Mouse (Mus musculus) midbrain, embryonic 16.5 days (tissue): Measurements from ENCODE around the gene Pde4b. TPM values are rescaled to one million over a fixed set of nuclear protein-coding genes. Genes with fewer than 3 reads are reported as not detected.

ENCODE experiments used
- ATAC-seq: fragments of 200-750 bp; cut with Nextera tagmentation; 2 replicates; pipeline ENCODE4 v1.8.0; 2017; ENCODE audit warnings: moderate TSS enrichment
- H3K27ac ChIP-seq: fragments of 300-500 bp; sonication (generic); 2 replicates; pipeline ENCODE4 v1.5.1; 2014; ENCODE audit warnings: mild to moderate bottlenecking, low read length, mixed read lengths
- H3K27me3 ChIP-seq: fragments of 300-500 bp; sonication (generic); 2 replicates; pipeline ENCODE4 v1.6.1; 2014; ENCODE audit warnings: low read depth, low read length, mixed read lengths; ENCODE audit not compliant: control insufficient read depth, insufficient read depth
- H3K36me3 ChIP-seq: fragments of 300-500 bp; sonication (generic); 2 replicates; pipeline ENCODE4 v1.6.1; 2014; ENCODE audit warnings: mild to moderate bottlenecking, low read length, moderate library complexity, mixed read lengths; ENCODE audit not compliant: control insufficient read depth, insufficient read depth
- H3K4me1 ChIP-seq: fragments of 300-500 bp; sonication (generic); 2 replicates; pipeline ENCODE4 v1.6.1; 2014; ENCODE audit warnings: mild to moderate bottlenecking, low read length, mixed read lengths; ENCODE audit not compliant: control insufficient read depth, insufficient read depth
- H3K4me2 ChIP-seq: fragments of 300-500 bp; sonication (generic); 2 replicates; pipeline ENCODE4 v1.6.1; 2014; ENCODE audit warnings: mild to moderate bottlenecking, low read length, mixed read lengths
- H3K4me3 ChIP-seq: fragments of 300-500 bp; sonication (generic); 2 replicates; pipeline ENCODE4 v1.5.1; 2014; ENCODE audit warnings: low read depth, mild to moderate bottlenecking, low read length, moderate library complexity, mixed read lengths
- H3K9ac ChIP-seq: fragments of 300-500 bp; sonication (generic); 2 replicates; pipeline ENCODE4 v1.6.1; 2014; ENCODE audit warnings: low read depth, low read length, mixed read lengths
- H3K9me3 ChIP-seq: fragments of 300-500 bp; sonication (generic); replicated peaks from 2 replicates; pipeline ENCODE4 v1.6.1; 2014; ENCODE audit warnings: mild to moderate bottlenecking, low read length, mixed read lengths; ENCODE audit not compliant: control insufficient read depth, poor library complexity, severe bottlenecking
- WGBS: fragments of 180-500 bp; shearing (Covaris S2); extraction: QIAGEN DNeasy Blood & Tissue Kit; methylation state at CpG from one replicate; pipeline ENCODE4 v1.1.7; 2014; 5-methylcytosine and 5-hydroxymethylcytosine counted together
- polyA plus RNA-seq: library from polyadenylated mRNA; unstranded; fragments of >200 nt; fragmentation: Nextera tagmentation; extraction: Ambion mirVana; gene quantifications from 2 replicates; pipeline ENCODE4 v1.2.1, GENCODE M21; 2015

Gene Pde4b
- polyA plus RNA-seq, 1 experiment from 2014 or later = 64.5 TPM

- no peak overlapping the region for H3K27ac ChIP-seq
- no peak overlapping the region for H3K4me3 ChIP-seq
- no peak overlapping the region for H3K9ac ChIP-seq
- no peaks in the 10 kb centered on the region for H3K36me3 ChIP-seq
- no peaks in the 10 kb centered on the region for H3K27me3 ChIP-seq
- H3K4me2 ChIP-seq = no peak overlapping the region
- 46% methylated on average over 7 of the region's 7 CpGs for WGBS
- H3K4me1 ChIP-seq = peaks cover 9% of the 10 kb centered on the region
- H3K9me3 ChIP-seq = no peaks in the 10 kb centered on the region
- no peak for ATAC-seq
Observed at GRCm38 (mm10) chr4:102483354-102484018, 396.1 kb downstream of the Pde4b start.

GRCm38 (mm10) chr4:102484738-102485137 lies 397.4 kb downstream of the Pde4b start:
- Histone ChIP-seq H3K4me3 (no peak overlapping the region), H3K4me2 (no peak overlapping the region), H3K36me3 (no peaks in the 10 kb centered on the region), H3K9ac (no peak overlapping the region), H3K27me3 (no peaks in the 10 kb centered on the region), H3K4me1 (peaks cover 9% of the 10 kb centered on the region), H3K9me3 (no peaks in the 10 kb centered on the region), H3K27ac (no peak overlapping the region)
- ATAC-seq = no peak
- WGBS = 77% methylated on average over 2 of the region's 2 CpGs

- peaks cover 9% of the 10 kb centered on the region for H3K4me1 ChIP-seq
- ATAC-seq = peak; percentile 58; the same call in 1 of the 2 replicates
- 34% methylated on average over 4 of the region's 4 CpGs for WGBS
Observed at GRCm38 (mm10) chr4:102486134-102486920, 399.0 kb downstream of the Pde4b start.

GRCm38 (mm10) chr4:102486921-102487240 lies 399.5 kb downstream of the Pde4b start:
- ATAC-seq = 0 out of 2 replicates have a peak, but pooled peaks have one; percentile 9
- no peak overlapping the region for H3K4me2 ChIP-seq
- no peak overlapping the region for H3K4me3 ChIP-seq
- no peaks in the 10 kb centered on the region for H3K36me3 ChIP-seq
- H3K9me3 ChIP-seq = no peaks in the 10 kb centered on the region
- 75% methylated on average over 3 of the region's 3 CpGs for WGBS
- H3K9ac ChIP-seq = no peak overlapping the region
- peaks cover 9% of the 10 kb centered on the region for H3K4me1 ChIP-seq
- no peak overlapping the region for H3K27ac ChIP-seq
- no peaks in the 10 kb centered on the region for H3K27me3 ChIP-seq

More at GRCm38 (mm10) chr4:102486134-102486920, 399.0 kb downstream of the Pde4b start:
- no peaks in the 10 kb centered on the region for H3K27me3 ChIP-seq
- H3K36me3 ChIP-seq = no peaks in the 10 kb centered on the region
- H3K4me3 ChIP-seq = no peak overlapping the region
- no peak overlapping the region for H3K4me2 ChIP-seq
- 0 out of 2 replicates have a peak overlapping the region, but pooled peaks have one; percentile 37 for H3K27ac ChIP-seq
- no peaks in the 10 kb centered on the region for H3K9me3 ChIP-seq
- no peak overlapping the region for H3K9ac ChIP-seq

GRCm38 (mm10) chr4:102488000-102488399 lies 400.7 kb downstream of the Pde4b start:
- Histone ChIP-seq H3K9me3 (no peaks in the 10 kb centered on the region), H3K4me1 (peaks cover 12% of the 10 kb centered on the region), H3K27ac (no peak overlapping the region), H3K4me3 (no peak overlapping the region), H3K36me3 (no peaks in the 10 kb centered on the region), H3K27me3 (no peaks in the 10 kb centered on the region; the same call in 1 of the 2 replicates), H3K4me2 (no peak overlapping the region), H3K9ac (no peak overlapping the region)
- ATAC-seq = no peak
- 56% methylated on average over 2 of the region's 2 CpGs for WGBS

GRCm38 (mm10) chr4:102491468-102492123 lies 404.3 kb downstream of the Pde4b start:
- H3K9ac ChIP-seq = no peak overlapping the region
- H3K9me3 ChIP-seq = no peaks in the 10 kb centered on the region
- peaks cover 8% of the 10 kb centered on the region for H3K4me1 ChIP-seq
- H3K4me3 ChIP-seq = no peak overlapping the region
- H3K27me3 ChIP-seq = no peaks in the 10 kb centered on the region; the same call in 1 of the 2 replicates
- H3K4me2 ChIP-seq = no peak overlapping the region
- H3K27ac ChIP-seq = no peak overlapping the region
- no peak for ATAC-seq
- 82% methylated on average over 11 of the region's 11 CpGs for WGBS
- no peaks in the 10 kb centered on the region for H3K36me3 ChIP-seq

GRCm38 (mm10) chr4:102492911-102493310 lies 405.6 kb downstream of the Pde4b start:
- Histone ChIP-seq H3K4me3 (no peak overlapping the region), H3K27ac (no peak overlapping the region), H3K9me3 (no peaks in the 10 kb centered on the region), H3K4me1 (peaks cover 3% of the 10 kb centered on the region; the same call in 1 of the 2 replicates), H3K9ac (no peak overlapping the region), H3K27me3 (no peaks in the 10 kb centered on the region; the same call in 1 of the 2 replicates), H3K36me3 (no peaks in the 10 kb centered on the region), H3K4me2 (no peak overlapping the region)
- ATAC-seq = peak; percentile 22; the same call in 1 of the 2 replicates
- WGBS = 47% methylated on average over 5 of the region's 5 CpGs

- H3K36me3 ChIP-seq = no peaks in the 10 kb centered on the region
- ATAC-seq = peak; percentile 47
- H3K9me3 ChIP-seq = no peaks in the 10 kb centered on the region
- no peak overlapping the region for H3K27ac ChIP-seq
- peaks cover 3% of the 10 kb centered on the region; the same call in 1 of the 2 replicates for H3K4me1 ChIP-seq
- 62% methylated on average over 4 of the region's 4 CpGs for WGBS
- no peak overlapping the region for H3K4me2 ChIP-seq
- no peak overlapping the region for H3K4me3 ChIP-seq
- H3K9ac ChIP-seq = no peak overlapping the region
- no peaks in the 10 kb centered on the region; the same call in 1 of the 2 replicates for H3K27me3 ChIP-seq
Observed at GRCm38 (mm10) chr4:102493342-102494128, 406.2 kb downstream of the Pde4b start.
